Mouse (Mus musculus): Measurements from ENCODE around the gene Lrrc31.

DNA sequence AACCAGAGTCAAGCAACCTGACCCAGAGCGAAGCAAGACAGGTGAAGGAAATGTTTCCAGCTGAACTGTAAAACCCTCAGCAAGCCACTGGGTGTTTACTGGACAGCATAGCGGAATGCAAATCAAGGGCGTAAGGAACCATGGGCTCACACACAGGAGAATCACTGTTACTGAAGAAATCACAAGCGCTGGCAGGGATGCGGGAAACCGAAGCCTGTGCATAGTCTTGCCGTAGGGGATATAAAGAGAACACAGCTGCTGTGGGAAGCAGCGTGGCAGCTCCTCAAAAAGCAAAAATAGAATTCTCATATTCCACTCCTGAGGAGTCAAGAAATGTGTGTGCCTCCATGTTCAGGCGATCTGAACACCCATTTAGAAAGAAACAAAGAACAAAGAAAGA is 37.2 kb upstream of the Lrrc31 start:
- no peak for TF ChIP-seq CTCF (IDR thresholded peaks at IDR 0.05; ENCODE audit: low read depth)
- TF ChIP-seq EP300 (IDR thresholded peaks at IDR 0.05; ENCODE audit: low read depth): no peak
